Mouse (Mus musculus) midbrain, postnatal 0 days (tissue): ENCODE measurements at regions not wholly inside any gene's neighbourhood (a gene's known extent, or its start where the extent isn't known, plus 50 kb on each side); places are given as distances from the start of the nearest gene placed in this dataset.

Experiments
- ATAC-seq: fragments of 200-750 bp; cut with Nextera tagmentation; 2 replicates; pipeline ENCODE4 v1.8.0; 2017; ENCODE audit warnings: moderate number of reproducible peaks, mild to moderate bottlenecking, moderate TSS enrichment, moderate library complexity; ENCODE audit not compliant: low FRiP score
- DNase-seq: peaks from one replicate; pipeline ENCODE4 v3.0.0-alpha.2; 2015; ENCODE audit warnings: low spot score
- H3K27ac ChIP-seq: fragments of 300-500 bp; sonication (generic); 2 replicates; pipeline ENCODE4 v1.5.1; 2014; ENCODE audit warnings: low read depth, mild to moderate bottlenecking, low read length, mixed read lengths
- H3K27me3 ChIP-seq: fragments of 300-500 bp; sonication (generic); 2 replicates; pipeline ENCODE4 v1.6.1; 2014; ENCODE audit warnings: low read length, control low read depth, mixed read lengths; ENCODE audit not compliant: insufficient read depth
- H3K36me3 ChIP-seq: fragments of 300-500 bp; sonication (generic); 2 replicates; pipeline ENCODE4 v1.6.1; 2014; ENCODE audit warnings: low read length, control low read depth, mixed read lengths; ENCODE audit not compliant: insufficient read depth
- H3K4me1 ChIP-seq: fragments of 300-500 bp; sonication (generic); 2 replicates; pipeline ENCODE4 v1.6.1; 2014; ENCODE audit warnings: mild to moderate bottlenecking, control low read depth, antibody characterized with exemption, low read length, mixed read lengths; ENCODE audit not compliant: insufficient read depth
- H3K4me2 ChIP-seq: fragments of 300-500 bp; sonication (generic); 2 replicates; pipeline ENCODE4 v1.6.1; 2014; ENCODE audit warnings: low read depth, mild to moderate bottlenecking, low read length, mixed read lengths; ENCODE audit not compliant: poor library complexity, severe bottlenecking
- H3K4me3 ChIP-seq: fragments of 300-500 bp; sonication (generic); 2 replicates; pipeline ENCODE4 v1.5.1; 2014; ENCODE audit warnings: low read depth, mild to moderate bottlenecking, low read length, moderate library complexity
- H3K9ac ChIP-seq: fragments of 300-500 bp; sonication (generic); replicated peaks from 2 replicates; pipeline ENCODE4 v1.6.1; 2014; ENCODE audit warnings: mild to moderate bottlenecking, low read length, moderate library complexity, mixed read lengths; ENCODE audit not compliant: poor library complexity, severe bottlenecking
- H3K9me3 ChIP-seq: fragments of 300-500 bp; sonication (generic); 2 replicates; pipeline ENCODE4 v1.6.1; 2016; ENCODE audit warnings: low read length, control low read depth
- CTCF ChIP-seq: IDR thresholded peaks from 2 replicates; pipeline ENCODE4 v1.5.1; 2016; ENCODE audit warnings: antibody characterized with exemption, mild to moderate bottlenecking
- WGBS: fragments of 180-500 bp; shearing (Covaris S2); extraction: QIAGEN DNeasy Blood & Tissue Kit; methylation state at CpG from one replicate; pipeline ENCODE4 v1.1.7; 2014; 5-methylcytosine and 5-hydroxymethylcytosine counted together

- no peaks in the 10 kb centered on the region for H3K9me3 ChIP-seq
- DNase-seq = no peak
- no peak overlapping the region for H3K9ac ChIP-seq
- H3K27ac ChIP-seq = no peak overlapping the region
- H3K4me2 ChIP-seq = no peak overlapping the region
- ATAC-seq = no peak
- 71% methylated on average over 23 of the region's 23 CpGs for WGBS
- no peak for TF ChIP-seq CTCF
- H3K4me3 ChIP-seq = no peak overlapping the region
- H3K27me3 ChIP-seq = no peaks in the 10 kb centered on the region
- H3K4me1 ChIP-seq = no peaks in the 10 kb centered on the region
- no peaks in the 10 kb centered on the region for H3K36me3 ChIP-seq
Observed at GRCm38 (mm10) chr17:88132601-88133346, 67.7 kb upstream of the Fbxo11 start.

- no peaks in the 10 kb centered on the region for H3K9me3 ChIP-seq
- TF ChIP-seq CTCF = no peak
- no peak overlapping the region for H3K27ac ChIP-seq
- no peak overlapping the region for H3K4me3 ChIP-seq
- no peaks in the 10 kb centered on the region for H3K4me1 ChIP-seq
- WGBS = 89% methylated on average over 2 of the region's 2 CpGs
- DNase-seq = no peak
- no peaks in the 10 kb centered on the region for H3K27me3 ChIP-seq
- no peaks in the 10 kb centered on the region for H3K36me3 ChIP-seq
- ATAC-seq = no peak
- no peak overlapping the region for H3K9ac ChIP-seq
- no peak overlapping the region for H3K4me2 ChIP-seq
Observed at GRCm38 (mm10) chr17:88134546-88134945, 69.5 kb upstream of the Fbxo11 start.

DNA sequence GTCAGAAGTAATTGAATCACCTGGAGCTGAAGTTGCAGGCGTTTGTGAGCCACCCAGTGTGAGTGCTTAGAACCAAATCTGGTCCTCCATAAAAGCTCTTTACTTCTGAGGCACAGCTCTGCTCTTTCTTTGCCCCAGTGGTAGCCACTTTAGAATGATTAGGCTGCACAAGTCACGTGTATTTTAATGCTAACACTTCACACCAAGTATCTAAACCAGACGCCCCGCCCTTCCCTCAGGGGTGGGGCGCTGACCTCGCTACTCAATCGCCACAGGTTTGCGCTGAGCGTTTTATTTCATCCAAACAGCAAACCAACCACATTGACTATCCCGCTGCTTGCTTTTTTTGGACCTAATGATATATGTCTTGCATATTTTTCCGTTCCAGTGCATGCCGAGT is 76.4 kb upstream of the Fbxo11 start:
- no peak for TF ChIP-seq CTCF
- Histone ChIP-seq H3K4me1 (no peaks in the 10 kb centered on the region), H3K9ac (no peak overlapping the region), H3K27me3 (no peaks in the 10 kb centered on the region), H3K27ac (no peak overlapping the region), H3K9me3 (no peaks in the 10 kb centered on the region), H3K36me3 (no peaks in the 10 kb centered on the region), H3K4me2 (no peak overlapping the region), H3K4me3 (no peak overlapping the region)
- ATAC-seq (no peak), DNase-seq (no peak)
- 46% methylated on average over 12 of the region's 12 CpGs for WGBS

DNA sequence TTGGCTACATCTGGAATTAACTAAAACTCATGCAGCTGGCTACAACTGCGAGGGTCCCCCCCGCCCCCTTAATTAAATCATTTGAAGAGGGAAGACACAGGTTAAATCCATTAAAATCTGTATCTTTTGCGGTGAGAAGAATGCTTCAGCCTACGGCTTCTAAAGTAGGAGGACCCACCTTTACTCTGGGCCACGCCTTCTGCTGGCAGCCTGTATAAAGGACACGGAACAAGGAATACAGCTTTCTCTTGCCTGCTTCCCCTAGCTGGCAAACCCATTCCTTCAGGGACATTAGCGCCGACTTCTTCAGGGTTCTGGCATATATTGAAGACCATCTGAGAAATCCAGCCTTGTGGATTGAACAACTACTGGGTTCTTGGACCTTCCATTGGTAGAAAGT is 76.9 kb upstream of the Fbxo11 start:
- Histone ChIP-seq H3K4me2 (no peak overlapping the region), H3K4me3 (no peak overlapping the region), H3K9ac (no peak overlapping the region), H3K36me3 (no peaks in the 10 kb centered on the region), H3K27me3 (no peaks in the 10 kb centered on the region), H3K27ac (no peak overlapping the region), H3K4me1 (no peaks in the 10 kb centered on the region), H3K9me3 (no peaks in the 10 kb centered on the region)
- ATAC-seq (no peak), DNase-seq (no peak)
- WGBS = 56% methylated on average over 8 of the region's 8 CpGs
- TF ChIP-seq CTCF = no peak

DNA sequence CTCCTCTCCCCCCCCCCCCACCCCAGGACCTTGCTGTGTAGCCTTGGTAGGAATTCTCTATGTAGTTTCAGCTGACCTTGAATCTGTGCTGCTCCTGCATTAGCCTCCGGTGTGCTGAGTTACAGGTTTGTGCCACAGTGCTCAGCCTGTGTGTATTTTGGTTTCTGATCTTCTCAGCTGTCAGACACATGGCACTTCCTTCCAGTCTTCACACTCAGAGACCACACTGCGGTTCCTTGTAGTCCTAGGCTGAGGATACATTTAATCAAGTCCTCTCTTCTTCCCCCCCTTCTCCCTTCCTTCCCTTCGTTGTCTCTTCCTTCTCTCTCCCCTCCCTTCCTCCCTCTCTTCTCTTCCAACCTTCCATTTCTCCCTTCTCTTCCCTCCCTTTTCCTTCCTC is 77.7 kb upstream of the Fbxo11 start:
- H3K4me1 ChIP-seq = no peaks in the 10 kb centered on the region
- no peak overlapping the region for H3K4me3 ChIP-seq
- H3K9me3 ChIP-seq = no peaks in the 10 kb centered on the region
- H3K9ac ChIP-seq = no peak overlapping the region
- no peak for TF ChIP-seq CTCF
- ATAC-seq = no peak
- H3K36me3 ChIP-seq = no peaks in the 10 kb centered on the region
- H3K27me3 ChIP-seq = no peaks in the 10 kb centered on the region
- no peak overlapping the region for H3K27ac ChIP-seq
- WGBS = 84% methylated on average over 3 of the region's 3 CpGs
- DNase-seq = no peak
- no peak overlapping the region for H3K4me2 ChIP-seq

DNA sequence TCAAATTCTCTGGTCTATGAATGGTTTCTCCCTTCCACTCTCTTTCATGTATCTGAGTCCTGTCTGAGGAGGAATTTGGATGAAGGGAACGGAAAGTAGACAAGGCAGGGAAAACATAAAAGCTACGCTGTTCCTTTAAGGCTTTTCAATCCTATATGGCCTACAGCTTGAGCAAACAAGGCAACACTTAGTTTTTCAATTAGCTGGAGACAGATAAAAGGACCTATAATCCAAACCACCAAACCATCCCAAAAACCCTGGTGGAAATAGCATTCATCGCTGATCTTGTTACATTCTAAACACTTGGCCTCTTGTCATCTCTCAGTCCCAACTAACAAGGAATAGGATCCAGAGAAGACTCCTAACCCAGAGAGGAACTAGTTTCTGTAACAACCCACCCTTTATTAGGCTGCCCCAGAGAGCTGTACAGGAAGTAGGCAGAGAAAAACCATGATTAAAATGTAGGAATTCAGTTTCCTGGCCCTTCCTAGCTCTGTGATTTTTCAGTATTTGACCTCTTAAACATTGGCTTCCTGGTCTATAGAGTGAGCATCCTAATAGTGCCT is 78.4 kb upstream of the Fbxo11 start:
- 87% methylated on average over 3 of the region's 3 CpGs for WGBS
- no peak overlapping the region for H3K4me3 ChIP-seq
- no peaks in the 10 kb centered on the region for H3K9me3 ChIP-seq
- no peaks in the 10 kb centered on the region for H3K27me3 ChIP-seq
- no peak for TF ChIP-seq CTCF
- no peaks in the 10 kb centered on the region for H3K36me3 ChIP-seq
- no peak overlapping the region for H3K27ac ChIP-seq
- DNase-seq (no peak), ATAC-seq (no peak)
- no peaks in the 10 kb centered on the region for H3K4me1 ChIP-seq
- H3K4me2 ChIP-seq = no peak overlapping the region
- H3K9ac ChIP-seq = no peak overlapping the region
